Mouse (Mus musculus) cortical plate, adult 2 months (tissue): ENCODE data around the gene Susd2.

ENCODE experiments used
- CTCF ChIP-seq: fragments of 200-500 bp; IDR thresholded peaks from 2 replicates; pipeline ENCODE4 v1.5.1; 2011; ENCODE audit warnings: mild to moderate bottlenecking, control low read depth, low read length; ENCODE audit not compliant: insufficient read depth; ENCODE audit errors: extremely low read depth
- POLR2A ChIP-seq: fragments of 200-500 bp; IDR thresholded peaks from 2 replicates; pipeline ENCODE4 v1.6.1; 2011; ENCODE audit warnings: mild to moderate bottlenecking, low read length, control low read depth; ENCODE audit not compliant: insufficient read depth; ENCODE audit errors: extremely low read depth

DNA sequence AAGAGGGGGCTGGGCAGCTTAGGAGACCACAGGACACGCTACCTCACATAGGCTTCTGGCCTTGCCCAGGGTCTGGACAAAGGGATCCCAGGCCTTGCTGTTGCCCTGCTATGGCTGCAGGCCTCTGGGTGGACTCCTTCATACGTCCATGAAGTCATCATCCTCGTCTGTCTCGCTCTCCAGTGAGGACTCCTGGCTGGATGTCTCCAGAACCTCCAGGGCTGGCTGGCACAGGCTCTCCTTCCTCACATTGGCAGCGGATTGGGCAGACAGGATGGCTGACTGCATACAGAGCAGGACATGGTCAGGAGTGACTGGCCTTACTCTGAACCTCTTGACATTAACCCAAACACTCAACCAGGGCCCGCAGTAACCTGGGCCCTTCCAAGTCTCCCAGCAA is 2.6 kb upstream of the Susd2 start:
- TF ChIP-seq POLR2A (no peak), CTCF (no peak)
